Mouse (Mus musculus) layer of hippocampus, postnatal 25 days (tissue): ENCODE data around the gene Defb26. TPM values are rescaled to one million over a fixed set of nuclear protein-coding genes. Genes with fewer than 3 reads are reported as not detected.
A peak's percentile ranks its signal among the peaks of the same experiment; 100 is the strongest.

ENCODE experiments used
- DNase-seq, 2 experiments: peaks; one replicate each; pipeline ENCODE4 v3.0.0; 2022; ENCODE audit warnings: mixed read lengths in 2 of 2, low spot score in 1 of 2; ENCODE audit errors: extremely low spot score in 1 of 2
- total RNA-seq, 2 experiments: library from RNA; stranded (reverse); gene quantifications; 2 replicates each; pipeline ENCODE4 v1.2.3; 2021

Defb26 gene
- not detected for total RNA-seq

GRCm38 (mm10) chr2:152511592-152511991 lies at the start of gene Defb26:
Defb26 (minus strand) TSS chr2:152511692.
- DNase-seq: no peak

- no peak for DNase-seq
These were observed 45.2 kb upstream of the Defb26 start for GRCm38 (mm10) chr2:152556655-152557054.

- DNase-seq: peak; percentile 54 to 75
These were observed 42.4 kb upstream of the Defb26 start for GRCm38 (mm10) chr2:152553774-152554423.

- no peak for DNase-seq
These were observed 36.6 kb upstream of the Defb26 start for GRCm38 (mm10) chr2:152548124-152548523.

- peak; percentile 20 to 50 for DNase-seq
These were observed 33.2 kb upstream of the Defb26 start for GRCm38 (mm10) chr2:152544691-152545090.

GRCm38 (mm10) chr2:152543478-152543877 lies 32.0 kb upstream of the Defb26 start:
- DNase-seq: no peak

- DNase-seq: no peak
These were observed 31.4 kb upstream of the Defb26 start for GRCm38 (mm10) chr2:152542897-152543296.

- DNase-seq: no peak
These were observed 30.5 kb upstream of the Defb26 start for GRCm38 (mm10) chr2:152541979-152542378.

GRCm38 (mm10) chr2:152539944-152540710 lies 28.6 kb upstream of the Defb26 start, which contains the start of gene Defb29:
Defb29 (minus strand) TSS chr2:152540098.
- no peak for DNase-seq

GRCm38 (mm10) chr2:152517981-152518380 lies 6.5 kb upstream of the Defb26 start, which contains the start of gene Defb28:
Defb28 (plus strand) TSS chr2:152518255.
- DNase-seq: no peak

GRCm38 (mm10) chr2:152516084-152516483 lies 4.6 kb upstream of the Defb26 start:
- no peak for DNase-seq

GRCm38 (mm10) chr2:152503950-152504349 lies 7.5 kb downstream of the Defb26 start:
- no peak for DNase-seq

GRCm38 (mm10) chr2:152500863-152501229 lies 10.6 kb downstream of the Defb26 start:
- no peak for DNase-seq

- no peak for DNase-seq
These were observed 11.2 kb downstream of the Defb26 start for GRCm38 (mm10) chr2:152500204-152500862.

- no peak for DNase-seq
These were observed 13.5 kb downstream of the Defb26 start for GRCm38 (mm10) chr2:152498020-152498419.

- no peak for DNase-seq
These were observed 18.3 kb downstream of the Defb26 start for GRCm38 (mm10) chr2:152493151-152493550.

- no peak for DNase-seq
These were observed 21.5 kb downstream of the Defb26 start, which contains the start of gene Defb22 for GRCm38 (mm10) chr2:152490038-152490437. Defb22 (minus strand) TSS chr2:152490138.

GRCm38 (mm10) chr2:152487024-152487423 lies 24.5 kb downstream of the Defb26 start:
- DNase-seq: no peak

- DNase-seq: no peak
These were observed 29.8 kb downstream of the Defb26 start for GRCm38 (mm10) chr2:152481726-152482125.

- no peak for DNase-seq
These were observed 30.6 kb downstream of the Defb26 start for GRCm38 (mm10) chr2:152480881-152481280.

- DNase-seq: no peak
These were observed 34.7 kb downstream of the Defb26 start, which contains the start of gene Defb20 for GRCm38 (mm10) chr2:152476763-152477162. Defb20 (plus strand) TSS chr2:152477063.
